Mouse (Mus musculus) cerebellum, postnatal 4 days (tissue): ENCODE measurements around the gene Fcrlb.

Experiments
- DNase-seq, 2 experiments: peaks; one replicate each; pipeline ENCODE4 v3.0.0; 2022; ENCODE audit warnings: low spot score in 2 of 2, mixed read lengths in 1 of 2

Fcrlb gene

GRCm38 (mm10) chr1:170868107-170868904, 44.4 kb downstream of the Fcrlb start:
- peak; percentile 34 to 43 for DNase-seq

GRCm38 (mm10) chr1:170867691-170868105, 45.0 kb downstream of the Fcrlb start, which contains the start of gene Atf6:
Gene Atf6, minus strand, starts transcription at chr1:170867771.
- DNase-seq = peak; percentile 96 to 97

- peak in 1 of 2 experiments; percentile 10 for DNase-seq
Measured at GRCm38 (mm10) chr1:170866992-170867690, 45.6 kb downstream of the Fcrlb start.

DNA sequence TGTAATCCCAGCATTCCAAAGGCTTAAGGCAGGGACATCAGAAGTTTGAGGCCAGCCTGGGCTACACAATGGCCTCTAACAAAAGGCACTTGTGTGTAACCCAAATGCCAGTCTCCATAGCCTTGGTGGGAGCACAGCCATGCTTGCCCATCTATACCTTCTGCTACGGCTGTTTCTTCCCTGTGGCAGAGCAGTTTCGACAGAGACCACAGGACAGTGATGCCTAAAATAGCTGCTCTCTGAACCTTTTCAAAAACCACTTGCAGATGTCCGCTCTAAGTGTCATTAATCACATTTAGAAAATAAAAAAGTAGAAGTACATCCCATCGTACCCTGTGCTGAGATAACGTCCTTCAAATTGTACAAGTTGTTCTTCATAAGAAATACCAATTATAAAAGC, 47.3 kb downstream of the Fcrlb start:
- DNase-seq = no peak

DNA sequence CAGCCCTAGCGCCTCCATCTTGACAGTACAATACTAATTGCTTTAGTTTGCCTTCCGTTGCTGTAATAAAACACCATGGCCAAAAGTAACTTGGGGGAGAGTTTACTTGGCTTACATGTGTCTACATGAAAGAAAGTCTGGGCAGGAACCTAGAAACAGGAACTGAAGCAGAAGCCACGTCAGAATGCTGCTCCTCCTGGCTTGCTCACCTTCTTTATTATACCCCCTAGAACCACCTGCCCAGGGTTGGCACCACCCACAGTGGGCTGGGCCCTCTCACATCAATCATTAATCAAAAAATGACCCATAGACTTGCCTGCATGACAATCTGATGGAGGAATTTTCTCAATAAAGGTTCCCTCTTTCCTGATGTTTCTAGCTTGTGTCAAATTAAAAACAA, 48.0 kb downstream of the Fcrlb start:
- no peak for DNase-seq

DNA sequence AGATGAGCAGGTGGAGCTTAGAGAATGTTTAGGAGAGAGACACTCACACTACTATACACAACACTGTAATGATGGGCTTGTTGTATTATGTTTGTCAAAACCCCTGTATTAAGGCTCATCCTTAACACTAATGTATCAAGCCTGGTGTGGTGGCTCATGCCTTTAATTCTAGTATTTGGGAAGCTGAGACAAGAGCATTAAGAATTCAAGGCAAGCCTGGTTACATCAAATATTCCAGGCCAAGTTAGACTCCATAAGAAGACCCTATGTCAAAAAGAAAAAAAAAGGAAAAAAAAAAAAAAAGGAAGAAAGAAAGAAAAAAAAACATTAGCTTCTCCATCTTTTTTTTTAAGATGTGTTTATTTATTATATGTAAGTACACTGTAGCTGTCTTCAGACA, 48.5 kb downstream of the Fcrlb start:
- no peak for DNase-seq

- no peak for DNase-seq
Measured at GRCm38 (mm10) chr1:170863033-170863432, 49.7 kb downstream of the Fcrlb start.

DNA sequence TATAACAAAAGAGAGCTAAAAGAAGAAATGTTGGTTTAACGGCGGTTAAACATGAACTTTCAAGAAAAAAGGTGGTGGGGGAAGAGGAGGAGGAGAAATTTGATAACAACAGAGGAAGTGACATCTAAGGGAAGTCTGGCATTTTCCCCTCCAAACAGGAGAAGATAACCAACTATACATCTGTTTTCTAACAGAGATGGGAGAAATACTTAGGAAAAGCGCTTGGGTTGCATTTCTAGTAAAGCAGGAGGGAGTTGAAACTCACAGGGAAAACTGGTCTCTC, 50.4 kb downstream of the Fcrlb start:
- DNase-seq = no peak

DNA sequence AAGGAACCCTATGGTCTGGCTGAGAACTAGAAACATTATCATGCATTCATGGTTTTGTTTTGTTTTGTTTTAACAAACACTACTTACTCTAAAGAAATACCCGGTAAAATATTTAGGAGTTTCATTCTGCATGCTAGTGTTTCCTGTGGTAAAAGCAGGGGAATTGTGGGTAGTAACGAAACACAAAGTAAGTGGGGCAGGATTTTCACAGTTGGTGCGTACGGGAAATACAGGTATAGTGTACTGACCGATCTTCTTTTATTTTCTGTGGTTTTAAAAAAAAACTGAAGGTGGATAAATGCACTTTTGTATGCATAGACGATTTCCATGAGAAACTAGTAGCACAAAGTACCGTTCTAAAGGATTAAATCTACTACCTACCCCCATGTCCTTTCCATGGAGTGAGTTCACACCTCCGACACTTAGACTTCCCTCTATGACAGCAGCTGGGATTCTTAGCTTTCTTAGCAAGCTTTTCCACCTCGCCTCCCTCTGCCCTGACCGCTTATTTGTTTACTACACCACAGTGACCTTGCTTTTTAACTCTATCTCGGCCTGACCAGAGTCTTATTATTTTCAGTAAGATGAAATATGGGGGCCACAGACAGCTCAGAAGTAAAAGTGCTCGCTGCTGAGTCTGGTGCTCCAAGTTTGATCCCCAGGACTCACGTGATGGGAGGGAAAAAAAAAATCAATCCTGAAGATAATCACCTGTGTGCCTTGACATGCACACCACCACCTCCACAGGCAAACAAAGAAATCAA, 50.9 kb downstream of the Fcrlb start:
- DNase-seq = no peak

- DNase-seq = no peak
Measured at GRCm38 (mm10) chr1:170858872-170859271, 53.9 kb downstream of the Fcrlb start.

- DNase-seq = no peak
Measured at GRCm38 (mm10) chr1:170857369-170857768, 55.4 kb downstream of the Fcrlb start.
